Mouse (Mus musculus) right cerebral cortex, postnatal 25 days (tissue): ENCODE results near the gene Gm48552.

ENCODE experiments used
- DNase-seq: peaks from one replicate; pipeline ENCODE4 v3.0.0; 2022

Gm48552 gene

DNA sequence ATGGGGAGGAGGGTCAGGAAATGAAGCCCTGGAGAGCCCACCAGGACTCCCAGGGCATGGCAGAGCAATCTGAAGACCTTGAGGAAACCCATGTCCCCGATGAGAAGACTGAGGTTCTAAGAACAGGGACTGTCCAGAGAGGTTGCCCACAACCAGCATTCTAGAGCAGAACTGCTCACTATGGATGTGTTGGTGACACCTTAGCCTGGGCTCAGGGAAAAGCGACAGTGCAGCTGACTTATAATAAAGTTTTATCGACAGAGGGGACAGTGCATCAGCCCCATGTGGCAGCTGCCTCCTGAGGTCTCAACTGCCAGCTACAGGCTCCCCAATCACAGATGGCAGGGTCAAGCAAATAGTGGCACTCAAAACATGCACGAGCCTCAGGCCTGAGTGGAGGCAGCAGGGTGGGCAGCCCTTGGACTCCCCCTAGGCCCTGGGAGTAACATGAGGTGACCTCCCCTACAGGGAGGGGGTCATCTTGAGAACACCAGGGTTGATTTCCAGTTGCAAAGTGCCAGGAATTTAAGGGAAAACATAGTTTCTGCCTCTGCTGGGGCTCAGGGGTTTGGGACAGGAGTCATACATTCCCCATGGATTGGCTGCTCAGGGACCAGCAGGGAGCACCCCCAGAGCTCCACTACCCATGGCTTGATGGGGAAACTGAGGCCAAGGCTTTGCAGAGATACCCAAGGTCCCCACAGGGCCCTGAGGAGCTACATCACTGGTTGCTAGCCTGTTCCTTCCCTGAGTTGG, 32.4 kb downstream of the Gm48552 start:
- peak; percentile 3 for DNase-seq

DNA sequence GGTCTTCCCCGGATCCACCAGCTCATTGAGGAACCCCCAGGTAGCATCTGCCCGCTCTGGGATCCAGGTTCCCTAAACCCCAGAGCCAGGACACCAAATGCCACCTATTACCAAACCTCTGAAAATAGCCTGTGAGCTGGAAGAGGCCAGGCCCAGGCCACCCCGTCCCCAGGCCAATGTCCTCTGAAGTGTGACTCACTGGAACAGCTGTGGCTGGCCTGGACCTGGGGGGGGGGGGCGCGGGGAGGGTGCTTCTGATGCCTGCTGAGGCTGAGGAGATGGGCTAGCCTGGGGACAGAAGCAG, 32.9 kb downstream of the Gm48552 start:
- peak; percentile 2 for DNase-seq

DNA sequence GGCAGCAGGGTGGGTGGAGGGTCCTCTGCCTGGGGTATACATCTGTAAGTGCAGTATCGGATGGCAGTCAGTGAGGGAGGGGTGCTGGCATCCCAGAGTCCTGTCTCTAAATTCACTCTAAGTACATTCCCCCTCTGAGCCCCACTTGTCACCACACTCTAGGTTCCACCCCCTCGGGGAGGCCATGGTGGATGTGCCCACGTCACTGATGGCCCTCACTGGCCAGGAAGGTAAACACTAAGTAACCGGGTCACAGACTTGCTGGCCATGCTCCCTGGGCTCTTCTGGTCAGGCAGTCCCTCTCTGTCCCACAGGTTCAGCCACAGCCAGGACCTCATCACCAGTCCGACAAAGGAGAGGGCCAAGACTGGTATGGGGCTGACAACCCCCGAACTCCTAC, 33.4 kb downstream of the Gm48552 start:
- DNase-seq, result peak; percentile 2

DNA sequence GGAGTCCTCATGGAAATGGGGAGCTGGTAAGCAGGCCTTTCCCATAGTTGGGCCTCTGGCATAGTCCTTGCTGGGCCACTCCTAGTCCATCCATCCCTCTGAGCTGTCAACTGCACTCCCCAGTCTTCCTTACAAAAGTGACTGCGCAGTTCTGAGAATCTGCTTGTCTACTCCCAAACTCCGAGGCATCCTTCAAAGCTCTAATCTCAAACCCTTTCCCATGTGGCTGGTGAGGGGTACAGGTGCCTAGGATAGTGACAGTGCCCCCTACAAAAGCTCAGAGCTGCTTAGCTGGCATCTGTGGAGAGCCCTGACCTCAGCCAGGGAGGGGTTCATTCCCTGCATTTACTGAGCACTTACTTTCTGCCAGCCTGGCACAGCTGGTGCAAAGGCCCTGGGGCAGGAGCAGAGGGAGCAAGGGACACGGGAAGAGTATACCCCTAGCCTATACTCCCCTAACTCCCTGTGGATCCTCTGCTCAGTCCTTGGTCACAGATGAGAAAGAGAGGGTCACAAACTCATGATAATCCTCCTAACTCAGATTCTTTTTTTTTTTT, 33.9 kb downstream of the Gm48552 start:
- peak; percentile 3 for DNase-seq

DNA sequence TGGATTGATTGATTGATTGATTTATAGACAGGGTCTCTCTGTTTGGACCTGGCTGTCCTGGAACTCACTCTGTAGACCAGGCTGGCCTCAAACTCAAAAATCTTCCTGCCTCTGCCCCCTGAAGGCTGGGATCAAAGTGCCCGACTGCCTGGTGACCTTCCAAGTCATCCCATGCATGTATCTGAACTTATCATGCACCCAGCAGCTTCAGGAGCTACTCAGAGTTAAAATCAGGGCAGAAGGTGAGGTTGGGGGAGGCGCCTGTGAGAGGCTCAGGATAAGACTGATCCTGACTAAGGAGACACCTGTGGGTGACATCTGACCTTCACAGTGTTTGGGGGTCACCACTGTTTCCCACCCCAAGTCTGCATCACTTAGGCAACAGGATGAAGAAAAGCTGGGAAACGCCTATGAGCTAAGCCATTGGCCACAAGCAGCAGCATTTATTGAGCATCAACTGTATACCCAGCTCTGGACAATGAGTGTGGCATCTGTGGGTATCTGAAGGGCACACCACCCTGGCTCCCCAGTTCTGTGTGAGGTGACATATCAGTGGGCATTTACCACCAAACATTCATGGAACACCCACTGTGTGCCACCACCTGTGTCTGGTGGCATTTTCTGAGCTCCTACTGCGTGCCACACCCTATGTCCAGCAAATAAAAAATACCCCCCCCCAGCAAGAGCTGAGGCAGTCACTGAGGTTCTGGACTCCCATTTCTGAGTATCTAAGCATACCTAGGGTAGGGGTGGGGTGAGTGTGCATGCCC, 34.9 kb downstream of the Gm48552 start:
- DNase-seq, result peak; percentile 3

DNA sequence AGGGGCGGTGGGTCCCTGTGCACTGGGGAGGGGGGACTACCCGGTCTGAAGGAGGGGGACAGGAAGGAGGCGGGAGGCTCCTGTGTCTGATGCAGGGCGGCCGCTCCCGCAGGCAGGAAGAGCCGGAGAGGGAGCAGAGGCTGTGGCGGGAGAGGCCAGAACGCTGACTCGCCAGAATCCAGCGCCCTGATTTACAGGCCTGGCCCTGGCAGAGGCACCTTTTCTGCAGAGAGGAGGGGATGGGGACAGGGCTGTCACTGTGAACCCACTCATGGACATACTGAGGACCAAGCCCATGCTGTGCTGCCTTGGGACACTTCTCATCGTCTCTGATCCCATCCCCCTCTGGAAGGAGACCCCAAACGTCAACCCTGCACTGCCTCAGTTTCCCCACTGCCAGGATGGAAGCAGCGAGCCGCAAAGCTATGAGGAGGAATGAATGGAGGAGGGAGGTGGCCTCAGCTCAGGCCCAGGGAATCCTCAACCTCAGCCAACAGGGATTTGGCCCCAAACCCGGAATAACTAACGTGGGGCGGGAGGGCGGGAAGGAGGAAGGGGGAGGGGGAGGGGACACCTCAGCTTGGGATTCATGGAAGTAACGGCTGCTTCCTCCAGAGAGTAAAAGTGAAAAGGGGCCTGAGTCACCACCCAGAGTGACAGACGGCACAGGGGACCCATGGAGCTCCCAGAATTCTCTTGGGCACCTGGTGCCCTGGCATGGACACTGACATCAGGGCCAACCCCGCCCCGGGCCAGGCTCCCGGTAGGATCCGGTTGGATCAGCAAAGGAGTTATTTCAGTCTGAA, 35.6 kb downstream of the Gm48552 start:
- peak; percentile 13 for DNase-seq

- peak; percentile 29 for DNase-seq
Observed at GRCm38 (mm10) chr10:81425236-81425850, 36.5 kb downstream of the Gm48552 start.

- DNase-seq, result peak; percentile 6
Observed at GRCm38 (mm10) chr10:81426081-81426671, 37.4 kb downstream of the Gm48552 start.

DNA sequence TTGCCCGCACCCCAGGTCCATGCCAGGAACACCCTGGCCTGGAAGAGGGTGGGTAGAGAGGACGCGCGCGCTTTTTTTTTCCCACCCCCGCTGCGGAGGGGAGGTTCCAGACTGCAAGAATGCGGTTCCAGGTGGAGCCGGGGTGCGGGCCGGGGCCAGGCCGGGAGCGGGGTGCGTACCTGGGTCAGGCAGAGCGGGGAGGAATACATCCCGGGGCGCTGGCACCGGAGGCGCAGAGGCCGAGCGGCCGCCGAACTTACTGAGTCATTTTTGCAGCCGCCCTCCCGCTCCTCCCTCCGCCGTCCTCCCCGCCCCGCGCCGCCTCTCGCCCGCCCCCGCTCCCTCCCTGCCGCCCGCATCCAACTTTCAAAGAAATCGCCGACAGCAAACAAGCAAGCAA, 38.1 kb downstream of the Gm48552 start:
- DNase-seq, result peak; percentile 65

DNA sequence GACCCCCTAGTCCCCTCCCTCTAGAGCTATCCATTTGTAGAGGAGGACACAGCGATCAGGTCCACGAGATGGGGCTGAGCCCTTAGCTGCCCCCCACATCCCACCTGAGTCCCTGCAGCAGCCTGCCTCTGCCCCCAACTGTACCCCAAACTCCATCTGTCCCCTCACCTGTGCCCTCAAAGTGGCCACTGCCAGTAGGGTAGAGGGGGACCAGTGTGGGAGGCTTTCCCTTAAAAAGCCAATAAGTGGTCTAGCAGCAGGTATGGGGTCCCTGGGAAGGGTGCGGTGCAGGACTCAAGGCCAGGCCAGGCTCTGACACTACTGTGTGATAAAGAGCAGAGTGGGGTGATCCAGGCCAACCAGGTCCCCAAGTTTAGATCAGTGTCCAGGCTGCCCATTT, 38.5 kb downstream of the Gm48552 start:
- no peak for DNase-seq

DNA sequence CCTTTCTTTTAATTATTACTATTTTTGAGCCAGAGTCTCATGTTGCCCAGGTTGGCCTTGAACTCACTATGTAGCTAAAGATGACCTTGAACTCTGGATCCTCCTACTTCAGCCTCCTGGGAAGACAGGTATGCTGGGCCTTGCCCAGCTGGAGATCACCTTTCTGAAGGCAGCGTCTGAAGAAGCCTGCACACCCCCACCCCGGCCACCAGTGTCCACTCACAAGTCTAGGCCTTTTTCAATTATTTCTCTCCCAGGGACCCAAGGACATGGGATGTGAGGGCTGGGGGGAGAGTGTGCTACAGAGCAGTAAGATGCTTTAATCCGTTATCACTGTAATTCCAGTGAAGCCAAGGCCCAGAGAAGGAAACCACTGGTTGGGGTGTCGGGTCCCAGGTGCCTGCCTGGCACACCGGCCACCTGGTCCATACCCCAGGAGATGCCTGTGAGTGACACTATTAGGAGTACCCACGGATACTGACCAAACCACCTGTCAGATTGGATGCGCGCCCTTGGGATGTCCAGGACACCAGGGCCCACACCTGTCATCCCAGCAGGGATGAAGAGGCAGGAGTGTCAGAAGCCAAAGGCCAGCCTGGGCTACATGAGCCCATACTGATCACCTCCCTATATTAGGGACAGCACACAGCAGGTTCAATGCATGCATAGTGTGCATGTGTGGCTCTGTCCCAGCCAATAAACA, 39.1 kb downstream of the Gm48552 start:
- DNase-seq, result no peak

GRCm38 (mm10) chr10:81428507-81428870, 39.7 kb downstream of the Gm48552 start:
- no peak for DNase-seq

DNA sequence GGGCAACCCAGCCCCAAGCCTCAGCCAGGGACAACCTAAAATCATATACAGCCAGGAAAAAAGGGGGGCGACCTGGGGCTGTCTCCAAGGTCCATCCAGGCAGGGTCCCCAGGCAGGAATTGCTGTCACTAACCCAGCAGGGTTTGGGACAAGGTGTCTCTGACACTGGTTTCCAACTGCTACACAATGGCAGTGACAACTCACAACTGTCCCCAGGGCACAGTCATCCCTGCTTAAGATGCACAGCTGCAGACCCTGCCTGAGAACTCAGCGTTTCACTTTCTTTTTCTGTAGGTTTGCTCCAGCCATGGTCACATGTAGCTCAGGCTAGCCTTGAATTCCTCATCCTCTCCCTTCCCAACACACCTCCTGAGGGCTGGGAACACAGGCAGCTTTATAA, 40.3 kb downstream of the Gm48552 start:
- peak; percentile 4 for DNase-seq

GRCm38 (mm10) chr10:81429605-81430061, 40.8 kb downstream of the Gm48552 start:
- peak; percentile 68 for DNase-seq

GRCm38 (mm10) chr10:81430141-81430830, 41.5 kb downstream of the Gm48552 start:
- DNase-seq, result peak; percentile 88

- peak; percentile 79 for DNase-seq
Observed at GRCm38 (mm10) chr10:81430831-81431525, 42.2 kb downstream of the Gm48552 start.

DNA sequence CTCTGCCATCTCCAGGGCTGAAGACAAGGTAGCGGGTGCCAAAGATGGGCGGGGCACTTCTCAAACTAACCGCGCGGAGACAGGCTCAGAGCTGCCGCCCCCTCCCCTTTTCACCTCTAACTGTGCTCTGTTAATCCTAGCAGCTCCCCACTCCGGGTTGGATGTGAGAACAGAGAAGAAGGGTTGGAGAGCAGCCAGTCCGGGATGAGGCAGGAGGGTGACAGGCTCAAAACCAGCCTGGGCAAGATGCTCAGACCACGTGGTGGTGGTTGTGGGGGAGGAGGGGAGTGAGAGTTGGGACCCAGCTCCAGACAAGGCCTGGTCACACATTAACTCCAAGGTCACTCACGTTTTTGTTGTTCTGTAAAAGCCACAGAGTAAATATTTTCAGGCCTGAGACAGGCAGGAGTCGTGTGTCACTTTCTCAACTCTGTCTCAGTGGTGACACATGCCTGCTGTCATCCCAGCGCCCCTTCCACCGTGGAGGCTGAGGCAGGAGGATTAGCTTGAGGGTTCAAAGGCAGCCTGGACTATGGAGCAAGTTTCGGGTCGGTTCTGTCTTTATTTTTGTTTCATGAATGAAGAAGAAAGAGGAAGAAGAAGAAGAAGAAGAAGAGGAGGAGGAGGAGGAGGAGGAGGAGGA, 42.8 kb downstream of the Gm48552 start:
- peak; percentile 26 for DNase-seq

DNA sequence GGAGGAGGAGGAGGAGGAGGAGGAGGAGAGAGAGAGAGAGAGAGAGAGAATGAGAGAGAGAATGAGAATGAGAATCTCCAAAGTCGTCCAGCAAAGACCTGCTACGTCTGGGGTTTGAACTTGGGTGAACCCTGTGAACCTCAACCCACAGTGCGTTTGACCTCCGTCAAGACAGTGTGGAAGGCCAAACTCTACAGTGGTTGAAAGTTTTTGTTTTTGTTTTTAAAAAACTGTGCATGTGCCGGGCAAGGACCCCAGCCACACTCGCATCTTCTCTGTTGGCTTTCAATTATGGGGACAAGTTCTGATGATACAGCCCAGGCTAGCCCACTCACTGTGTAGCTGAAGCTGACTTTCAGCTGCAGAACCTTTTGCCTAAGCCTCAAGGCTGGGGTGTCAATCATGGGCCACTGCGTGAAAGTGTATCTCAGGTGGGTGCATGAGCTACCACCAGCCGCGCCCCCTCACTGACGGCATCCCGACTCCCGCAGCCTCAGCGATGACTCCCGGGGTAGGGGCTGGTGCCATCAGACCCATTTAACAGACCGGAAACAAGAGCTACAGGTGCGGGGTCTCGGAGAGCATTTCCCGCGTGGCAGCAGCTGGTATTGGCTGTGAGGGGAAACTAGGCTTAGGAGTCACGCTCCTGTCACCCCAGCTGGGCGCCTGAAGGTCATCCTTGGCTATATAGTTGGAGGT, 43.5 kb downstream of the Gm48552 start:
- DNase-seq, result no peak

- peak; percentile 92 for DNase-seq
Observed at GRCm38 (mm10) chr10:81432868-81433262, 44.1 kb downstream of the Gm48552 start.
